Mouse (Mus musculus): ENCODE measurements around the gene Gstp3.

- no peak for TF ChIP-seq CTCF (IDR thresholded peaks at IDR 0.05; ENCODE audit: insufficient read depth, low read length)
- no peak for TF ChIP-seq POLR2A (IDR thresholded peaks at IDR 0.05; ENCODE audit: borderline replicate concordance, extremely low read depth, low read depth, low read length)
Measured at GRCm38 (mm10) chr19:4014802-4015201, 44.6 kb downstream of the Gstp3 start.

All from lung, adult 2 months (tissue).